8 mouse cellular contexts compared by ENCODE assay signal in genomic region chr6:83914720-83915271, GRCm38 (mm10). TPM values are rescaled to one million over a fixed set of nuclear protein-coding genes. Genes with fewer than 3 reads are reported as not detected.
DNase-seq lines count a peak whose midpoint lies in the region; ATAC-seq and TF ChIP-seq lines count a peak whose summit lies in the region.

No protein-coding gene starts in this region.

- no peak for TF ChIP-seq POLR2A in CH12.LX (IDR thresholded peaks at IDR 0.05; ENCODE audit: low read depth, low read length)

- intact Hi-C loops in heart, postnatal 25 days (cut with DNase I) = no loop called here

- peaks cover 0 to 5% of the 10 kb centered on the region in 2 experiments; a peak in 2 of 4 replicates for H3K4me1 ChIP-seq in CH12.LX (ENCODE audit: control insufficient read depth in 1 of 2, insufficient read depth in 2 of 2)
- H3K4me1 ChIP-seq in embryonic facial prominence, embryonic 11.5 days (ENCODE audit: control insufficient read depth, insufficient read depth, low read length) = no peaks in the 10 kb centered on the region
- H3K4me1 ChIP-seq in hindbrain, postnatal 0 days (ENCODE audit: insufficient read depth, low read length) = no peaks in the 10 kb centered on the region
- 0 out of 2 replicates have a peak, but pooled peaks cover 4% of the 10 kb centered on the region for H3K4me1 ChIP-seq in midbrain, embryonic 14.5 days (ENCODE audit: control insufficient read depth, insufficient read depth, low read length)

- peak; percentile 77 for ATAC-seq in embryonic facial prominence, embryonic 11.5 days (replicated peaks; ENCODE audit: insufficient number of reproducible peaks, low FRiP score, low TSS enrichment, low read depth)
- ATAC-seq in hindbrain, postnatal 0 days = peak; percentile 71
- no peak; the same call in none of the 2 replicates for ATAC-seq in midbrain, embryonic 14.5 days (ENCODE audit: low FRiP score, low TSS enrichment)

- peak overlapping the region; percentile 68; the same call in 1 of the 2 replicates for H3K4me2 ChIP-seq in CH12.LX (ENCODE audit: insufficient read depth, low read depth, poor library complexity, severe bottlenecking)
- H3K4me2 ChIP-seq in embryonic facial prominence, embryonic 11.5 days (ENCODE audit: low read depth, low read length) = peak overlapping the region; percentile 46
- peak overlapping the region; percentile 74 for H3K4me2 ChIP-seq in hindbrain, postnatal 0 days (ENCODE audit: low read depth, low read length)
- peak overlapping the region; percentile 69 for H3K4me2 ChIP-seq in midbrain, embryonic 14.5 days (ENCODE audit: low read length)

- TF ChIP-seq CTCF in CH12.LX (conservative IDR thresholded peaks at IDR 0.05 in 1 of 2, IDR thresholded peaks at IDR 0.05 in 1 of 2; ENCODE audit: low read depth in 2 of 2, low read length in 2 of 2) = no peak
- TF ChIP-seq CTCF in hindbrain, postnatal 0 days (IDR thresholded peaks at IDR 0.05; ENCODE audit: low read depth) = no peak

- no peaks in the 10 kb centered on the region for H3K9me3 ChIP-seq in CH12.LX (replicated peaks; ENCODE audit: low read length)
- H3K9me3 ChIP-seq in embryonic facial prominence, embryonic 11.5 days (replicated peaks; ENCODE audit: control insufficient read depth, low read length) = no peaks in the 10 kb centered on the region
- no peaks in the 10 kb centered on the region for H3K9me3 ChIP-seq in hindbrain, postnatal 0 days (ENCODE audit: low read length)
- no peaks in the 10 kb centered on the region for H3K9me3 ChIP-seq in midbrain, embryonic 14.5 days (ENCODE audit: control insufficient read depth, low read length)

- dilution Hi-C loops in CH12.LX (cut with MboI; ENCODE audit: extremely low pct_ligation_motif_present, extremely low pct_unique_long_range_greater_than_20kb, low sequenced_read_pairs) = no loop called here

- peaks cover 0 to under 1% of the 10 kb centered on the region in 2 experiments for H3K36me3 ChIP-seq in CH12.LX (replicated peaks in 1 of 2; ENCODE audit: control insufficient read depth in 1 of 2, insufficient read depth in 1 of 2, low read length in 1 of 2)
- H3K36me3 ChIP-seq in embryonic facial prominence, embryonic 11.5 days (replicated peaks; ENCODE audit: control insufficient read depth, insufficient read depth, low read depth, low read length) = no peaks in the 10 kb centered on the region
- no peaks in the 10 kb centered on the region for H3K36me3 ChIP-seq in hindbrain, postnatal 0 days (ENCODE audit: insufficient read depth, low read length)
- H3K36me3 ChIP-seq in midbrain, embryonic 14.5 days (ENCODE audit: control insufficient read depth, insufficient read depth, low read length) = no peaks in the 10 kb centered on the region

- in situ Hi-C loops in CH12.LX (cut with MboI; ENCODE audit: low pct_ligation_motif_present, low pct_unique_long_range_greater_than_20kb, low sequenced_read_pairs) = loop anchor here (5.0 kb wide), 1 partner anchor 37 kb away; no protein-coding TSS in a partner anchor

- no peak for TF ChIP-seq RAD21 in CH12.LX (IDR thresholded peaks at IDR 0.05; ENCODE audit: low read depth, low read length)

- WGBS in embryonic facial prominence, embryonic 11.5 days = under 1% methylated on average over 37 of the region's 40 CpGs
- WGBS in hindbrain, postnatal 0 days = under 1% methylated on average over 36 of the region's 40 CpGs
- under 1% methylated on average over 38 of the region's 40 CpGs for WGBS in midbrain, embryonic 14.5 days

- H3K4me3 ChIP-seq in CH12.LX (replicated peaks in 1 of 3; ENCODE audit: low read depth in 2 of 3, low read length in 2 of 3, poor library complexity in 1 of 3) = peak overlapping the region; percentile 86 to 92 (median 90)
- peak overlapping the region; percentile 100 for H3K4me3 ChIP-seq in embryonic facial prominence, embryonic 11.5 days (ENCODE audit: low read depth, low read length)
- H3K4me3 ChIP-seq in hindbrain, postnatal 0 days (ENCODE audit: low read length) = peak overlapping the region; percentile 75
- H3K4me3 ChIP-seq in midbrain, embryonic 14.5 days (replicated peaks; ENCODE audit: low read depth, low read length) = peak overlapping the region; percentile 100

- H3K9ac ChIP-seq in CH12.LX (ENCODE audit: insufficient read depth, low read depth) = peak overlapping the region; percentile 86
- H3K9ac ChIP-seq in embryonic facial prominence, embryonic 11.5 days (replicated peaks; ENCODE audit: low read length) = peak overlapping the region; percentile 99
- peak overlapping the region; percentile 100 for H3K9ac ChIP-seq in hindbrain, postnatal 0 days (replicated peaks; ENCODE audit: low read length)
- peak overlapping the region; percentile 99 for H3K9ac ChIP-seq in midbrain, embryonic 14.5 days (replicated peaks; ENCODE audit: low read length)

- H3K27ac ChIP-seq in CH12.LX (ENCODE audit: insufficient read depth, low read depth) = peak overlapping the region; percentile 74
- H3K27ac ChIP-seq in embryonic facial prominence, embryonic 11.5 days (replicated peaks; ENCODE audit: low read depth, low read length) = peak overlapping the region; percentile 95
- H3K27ac ChIP-seq in hindbrain, postnatal 0 days = peak overlapping the region; percentile 97
- peak overlapping the region; percentile 99 for H3K27ac ChIP-seq in midbrain, embryonic 14.5 days (replicated peaks; ENCODE audit: low read depth, low read length)

- peak; percentile 43 for DNase-seq in heart, adult 8-10 months (ENCODE audit: low spot score)
- no peak for DNase-seq in heart, postnatal 25 days (ENCODE audit: low spot score)
- peak; percentile 22 for DNase-seq in CH12.LX (ENCODE audit: extremely low read depth)
- DNase-seq in embryonic facial prominence, embryonic 11.5 days (ENCODE audit: low spot score) = peak; percentile 60
- DNase-seq in hindbrain, postnatal 0 days (ENCODE audit: low spot score) = peak; percentile 62
- peak; percentile 75 for DNase-seq in midbrain, embryonic 14.5 days
- DNase-seq in right cerebral cortex, postnatal 25 days = no peak
- no peak for DNase-seq in natural killer cell, adult 2 months (ENCODE audit: low spot score in 2 of 2)

- TF ChIP-seq EP300 in CH12.LX (IDR thresholded peaks at IDR 0.05; ENCODE audit: low read length) = no peak

- peaks cover 32% of the 10 kb centered on the region for H3K79me2 ChIP-seq in CH12.LX (replicated peaks; ENCODE audit: control insufficient read depth, extremely low read depth, insufficient read depth, poor library complexity, severe bottlenecking)

- no peaks in the 10 kb centered on the region for H3K27me3 ChIP-seq in CH12.LX (replicated peaks)
- H3K27me3 ChIP-seq in embryonic facial prominence, embryonic 11.5 days (ENCODE audit: control insufficient read depth, insufficient read depth, low read length) = no peaks in the 10 kb centered on the region
- H3K27me3 ChIP-seq in hindbrain, postnatal 0 days (ENCODE audit: insufficient read depth, low read length) = no peaks in the 10 kb centered on the region
- no peaks in the 10 kb centered on the region for H3K27me3 ChIP-seq in midbrain, embryonic 14.5 days (ENCODE audit: control insufficient read depth, insufficient read depth, low read length)

TF ChIP-seq in CH12.LX, 34 proteins besides CTCF, POLR2A, EP300 and RAD21:
- no peak for TF ChIP-seq SMC3 (IDR thresholded peaks at IDR 0.05; ENCODE audit: low read depth, low read length)
- TF ChIP-seq USF1 (IDR thresholded peaks at IDR 0.05; ENCODE audit: low read depth, low read length) = no peak
- 0 out of 2 replicates have a peak, but pooled peaks have one; percentile 18 for TF ChIP-seq UBTF (IDR thresholded peaks at IDR 0.05; ENCODE audit: low read depth, low read length)
- peak; percentile 44; the same call in 1 of the 2 replicates for TF ChIP-seq MYC (IDR thresholded peaks at IDR 0.05; ENCODE audit: low read depth, low read length)
- TF ChIP-seq RCOR1 (conservative IDR thresholded peaks at IDR 0.05; ENCODE audit: low read depth, low read length) = no peak

RNA-seq across cellular contexts. Expression of gene Zfp638, which starts 47.9 kb away (rescaled TPM):
- 10 to 100 TPM; 36.1 to 66.2 (median 52.6) TPM for total RNA-seq in heart, adult 8-10 months (2022)
- 10 to 100 TPM; 51.2 to 56.2 TPM for total RNA-seq in heart, postnatal 25 days (2021)
- total RNA-seq in CH12.LX (2012; rRNA removed) = 48.0 and 57.7 TPM in 2 replicates
- 57.3 and 85.0 TPM in 2 replicates for total RNA-seq in CH12.LX (2014; rRNA removed)
- 42.1 and 51.3 TPM in 2 replicates for polyA plus RNA-seq in CH12.LX (2012; ENCODE audit: insufficient read length, low read depth)
- 101 and 116 TPM in 2 replicates for polyA plus RNA-seq in embryonic facial prominence, embryonic 11.5 days (2014; fragmentation: Nextera tagmentation; extraction: Ambion mirVana)
- 78.9 and 91.2 TPM in 2 replicates for total RNA-seq in hindbrain, postnatal 0 days (2014; rRNA removed)
- polyA plus RNA-seq in hindbrain, postnatal 0 days (2015; fragmentation: Nextera tagmentation; extraction: Ambion mirVana) = 55.2 and 57.8 TPM in 2 replicates
- 108 and 110 TPM in 2 replicates for polyA plus RNA-seq in midbrain, embryonic 14.5 days (2014; fragmentation: Nextera tagmentation; extraction: Ambion mirVana)

Comparison
In these comparisons a context has a peak if more than half of its experiments do, and no peak if none do; other contexts are left out.
1. DNase-seq: peak in heart, adult 8-10 months (single experiment), CH12.LX (single experiment), embryonic facial prominence, embryonic 11.5 days (single experiment), hindbrain, postnatal 0 days (single experiment) and midbrain, embryonic 14.5 days (single experiment); none in heart, postnatal 25 days (single experiment), right cerebral cortex, postnatal 25 days (single experiment) and natural killer cell, adult 2 months (0 of 2).
2. Peak in every context shown above with its lines, with median percentiles within 50 percentile points of each other: H3K27ac ChIP-seq, H3K4me2 ChIP-seq, H3K4me3 ChIP-seq and H3K9ac ChIP-seq.